Mouse (Mus musculus): ENCODE results near the gene Gm21885.

- no peak for TF ChIP-seq CTCF (IDR thresholded peaks at IDR 0.05; ENCODE audit: low read depth, low read length)
- no peak for TF ChIP-seq POLR2A (IDR thresholded peaks at IDR 0.05; ENCODE audit: borderline replicate concordance, low read depth, low read length)
Observed at GRCm38 (mm10) chr11:94334386-94334968, 52.8 kb downstream of the Gm21885 start.

All from bone marrow macrophage, adult 2 months (primary cell).